Mouse (Mus musculus) lung, postnatal 0 days (tissue): ENCODE data around the gene Prkca.

Experiments
- CTCF ChIP-seq: IDR thresholded peaks from 2 replicates; pipeline ENCODE4 v1.5.1; 2016; ENCODE audit warnings: antibody characterized with exemption, mild to moderate bottlenecking
- EP300 ChIP-seq: IDR thresholded peaks from 2 replicates; pipeline ENCODE4 v1.6.1; 2016; ENCODE audit warnings: antibody characterized with exemption, mild to moderate bottlenecking, control low read depth

GRCm38 (mm10) chr11:108041669-108042068 is 302.1 kb downstream of the Prkca start:
- TF ChIP-seq CTCF (no peak), EP300 (no peak)
